Mouse (Mus musculus): Measurements from ENCODE around the gene Slamf6. TPM values are rescaled to one million over a fixed set of nuclear protein-coding genes. Genes with fewer than 3 reads are reported as not detected.
"Not testable (repeated sequence)": the region's sequence is repeated elsewhere in the genome, so short reads cannot be mapped to it uniquely, and the experiment has no call there.

The Slamf6 gene
- polyA plus RNA-seq, 1 experiment = not detected

DNA sequence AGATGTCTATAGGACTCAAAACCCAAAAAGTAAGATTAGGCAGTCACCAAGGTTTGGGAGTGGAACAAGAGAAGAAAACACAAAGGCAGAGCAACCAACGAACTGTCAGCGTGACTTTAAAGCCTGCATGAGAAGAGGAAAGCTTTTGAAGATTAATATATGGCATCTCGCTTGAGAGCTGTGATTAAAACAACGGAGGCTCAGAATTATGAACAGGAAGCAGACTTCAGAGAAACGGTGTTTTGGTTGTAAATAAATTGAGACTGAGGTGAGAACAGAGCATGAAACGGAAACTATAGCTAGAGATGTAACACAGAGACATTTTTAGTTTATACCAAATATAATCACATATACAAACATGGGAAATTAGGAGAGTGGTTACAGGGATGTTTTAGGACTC, 46.3 kb downstream of the Slamf6 start:
- 83% methylated on average over 6 of the region's 6 CpGs for WGBS
- H3K27ac ChIP-seq (ENCODE audit: insufficient read depth, low read length) = no peak overlapping the region

DNA sequence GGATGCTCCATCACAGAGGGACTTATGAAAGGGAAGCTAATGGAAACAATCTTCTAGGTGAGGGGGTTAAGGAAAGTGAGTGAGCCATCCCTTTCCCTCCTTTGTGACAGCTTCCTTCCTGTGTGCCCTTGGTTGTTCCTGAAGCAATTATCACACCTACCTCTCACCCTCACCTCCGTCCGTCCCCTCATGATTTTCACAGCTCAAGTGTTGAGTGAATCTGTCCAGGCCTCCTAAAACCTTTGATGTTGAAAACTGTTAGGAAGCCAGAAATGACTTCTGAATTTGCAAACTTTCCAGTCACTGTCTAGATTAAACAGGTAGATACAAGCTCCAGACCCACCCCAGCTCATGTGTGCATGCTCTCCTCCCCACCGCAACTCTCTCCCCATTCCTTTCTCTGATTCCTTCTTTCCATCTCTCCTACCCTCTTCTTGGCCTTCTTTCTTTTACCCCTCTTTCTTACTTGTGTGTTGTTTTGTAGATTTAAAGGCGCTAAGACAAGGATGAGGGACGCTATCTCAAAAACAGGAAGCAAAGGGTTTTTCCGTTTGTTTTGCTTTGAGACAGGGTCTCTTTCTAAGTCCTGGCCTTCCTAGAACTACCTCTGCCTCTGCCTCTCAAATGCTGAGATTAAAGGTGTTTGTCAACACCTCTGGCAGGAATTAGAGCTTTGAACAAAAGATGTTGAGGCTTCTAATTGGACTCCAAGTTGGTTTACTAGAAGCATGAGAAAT, 48.9 kb downstream of the Slamf6 start:
- Histone ChIP-seq H3K4me1 (ENCODE audit: control insufficient read depth, insufficient read depth, low read length) (no peaks in the 10 kb centered on the region), H3K4me3 (replicated peaks; ENCODE audit: insufficient read depth, low read depth, low read length) (no peak overlapping the region), H3K27ac (ENCODE audit: insufficient read depth, low read length) (no peak overlapping the region), H3K27me3 (ENCODE audit: control insufficient read depth, insufficient read depth, low read length) (no peaks in the 10 kb centered on the region)
- no peak for TF ChIP-seq POLR2A (IDR thresholded peaks at IDR 0.05; ENCODE audit: borderline replicate concordance, insufficient read depth, low read length)
- no peak for TF ChIP-seq CTCF (IDR thresholded peaks at IDR 0.05; ENCODE audit: borderline replicate concordance, insufficient read depth, low read depth, low read length)
- no peak for DNase-seq
- WGBS = 89% methylated on average over 6 of the region's 6 CpGs

More for the DNA sequence above, 46.3 kb downstream of the Slamf6 start:
- H3K4me3 ChIP-seq (replicated peaks; ENCODE audit: insufficient read depth, low read depth, low read length) = no peak overlapping the region
- no peak for DNase-seq
- H3K27me3 ChIP-seq (ENCODE audit: control insufficient read depth, insufficient read depth, low read length) = no peaks in the 10 kb centered on the region
- no peak for TF ChIP-seq POLR2A (IDR thresholded peaks at IDR 0.05; ENCODE audit: borderline replicate concordance, insufficient read depth, low read length)
- TF ChIP-seq CTCF (IDR thresholded peaks at IDR 0.05; ENCODE audit: borderline replicate concordance, insufficient read depth, low read depth, low read length) = no peak
- no peaks in the 10 kb centered on the region for H3K4me1 ChIP-seq (ENCODE audit: control insufficient read depth, insufficient read depth, low read length)

DNA sequence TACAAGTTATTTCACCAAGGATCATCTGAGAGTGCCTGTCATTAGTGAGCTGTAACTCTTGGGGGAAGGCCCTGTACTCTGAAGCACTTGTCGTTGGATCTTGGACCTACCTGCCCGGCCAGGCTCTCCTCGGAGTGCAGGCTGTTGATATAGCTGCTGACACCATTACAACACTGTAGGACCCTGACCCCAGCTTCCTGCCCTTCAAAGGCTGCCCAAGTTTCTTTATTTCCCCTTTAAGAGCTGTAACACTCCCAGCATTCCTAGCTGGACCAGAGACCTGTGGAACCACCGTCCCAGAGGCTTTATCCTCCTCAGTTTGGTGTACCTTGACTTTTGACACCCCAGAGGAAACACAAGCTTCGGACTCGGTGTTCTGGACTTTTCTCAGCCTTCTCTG, 51.9 kb downstream of the Slamf6 start:
- H3K27ac ChIP-seq (ENCODE audit: insufficient read depth, low read length) = no peak overlapping the region
- no peaks in the 10 kb centered on the region for H3K27me3 ChIP-seq (ENCODE audit: control insufficient read depth, insufficient read depth, low read length)
- H3K4me3 ChIP-seq (replicated peaks; ENCODE audit: insufficient read depth, low read depth, low read length) = no peak overlapping the region
- H3K4me1 ChIP-seq (ENCODE audit: control insufficient read depth, insufficient read depth, low read length) = no peaks in the 10 kb centered on the region
- no peak for DNase-seq
- WGBS = 87% methylated on average over 6 of the region's 6 CpGs
- TF ChIP-seq CTCF (IDR thresholded peaks at IDR 0.05; ENCODE audit: borderline replicate concordance, insufficient read depth, low read depth, low read length) (no peak), POLR2A (IDR thresholded peaks at IDR 0.05; ENCODE audit: borderline replicate concordance, insufficient read depth, low read length) (no peak)

DNA sequence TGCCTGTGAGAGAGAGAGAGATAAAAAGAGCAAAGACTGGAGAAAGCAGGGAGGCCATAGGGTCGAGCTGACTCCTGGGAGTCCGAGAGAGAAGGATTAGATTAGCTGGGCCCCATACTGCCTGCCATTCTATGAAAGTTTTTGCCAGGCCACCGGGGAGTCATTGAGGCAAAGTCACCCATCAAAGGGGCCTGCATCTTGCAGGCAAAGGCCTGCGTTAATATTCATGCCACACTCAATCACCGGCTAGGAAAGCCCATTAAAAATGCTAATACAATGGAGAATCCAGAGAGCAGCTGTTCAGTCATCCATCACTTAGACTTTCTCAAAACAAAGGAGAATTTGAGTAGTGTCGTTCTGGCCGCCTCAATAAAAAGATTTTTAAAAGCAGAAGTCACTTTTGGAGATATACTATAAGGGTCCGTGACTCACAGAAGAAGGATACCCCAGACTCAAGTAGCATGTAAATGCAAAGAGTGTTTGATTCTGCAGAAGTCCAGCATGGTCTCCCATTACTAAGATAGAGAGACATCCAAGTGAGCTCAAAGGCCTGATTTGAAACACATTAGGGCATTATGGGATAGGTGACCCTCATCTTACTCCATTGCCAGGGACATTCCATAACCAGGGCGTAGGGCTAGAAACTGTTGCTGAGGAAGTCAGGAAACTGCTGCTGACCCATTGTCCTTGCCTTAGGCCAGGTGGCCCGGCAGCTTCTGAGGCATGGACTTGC, 53.7 kb downstream of the Slamf6 start:
- Histone ChIP-seq H3K27me3 (ENCODE audit: control insufficient read depth, insufficient read depth, low read length) (no peaks in the 10 kb centered on the region), H3K4me3 (replicated peaks; ENCODE audit: insufficient read depth, low read depth, low read length) (no peak overlapping the region), H3K4me1 (ENCODE audit: control insufficient read depth, insufficient read depth, low read length) (no peaks in the 10 kb centered on the region), H3K27ac (ENCODE audit: insufficient read depth, low read length) (no peak overlapping the region)
- 30% methylated on average over 10 of the region's 10 CpGs for WGBS
- TF ChIP-seq POLR2A (IDR thresholded peaks at IDR 0.05; ENCODE audit: borderline replicate concordance, insufficient read depth, low read length) (no peak), CTCF (IDR thresholded peaks at IDR 0.05; ENCODE audit: borderline replicate concordance, insufficient read depth, low read depth, low read length) (no peak)
- DNase-seq = no peak

DNA sequence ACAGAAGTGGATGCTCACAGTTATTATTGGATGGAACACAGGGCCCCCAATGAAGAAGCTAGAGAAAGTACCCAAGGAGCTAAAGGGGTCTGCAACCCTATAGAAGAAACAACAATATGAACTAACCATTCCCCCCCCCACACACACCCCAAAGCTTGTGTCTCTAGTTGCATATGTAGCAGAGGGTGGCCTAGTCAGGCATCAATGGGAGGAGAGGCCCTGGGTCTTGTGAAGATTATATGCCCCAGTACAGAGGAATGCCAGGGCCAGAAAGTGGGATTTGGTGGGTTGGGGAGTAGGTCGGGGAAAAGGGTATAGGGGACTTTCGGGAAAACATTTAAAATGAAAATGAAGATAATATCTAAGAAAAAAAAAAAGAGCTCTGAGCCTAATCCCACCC, 57.0 kb downstream of the Slamf6 start:
- H3K4me3 ChIP-seq (replicated peaks; ENCODE audit: insufficient read depth, low read depth, low read length); H3K4me1 ChIP-seq (ENCODE audit: control insufficient read depth, insufficient read depth, low read length); DNase-seq; H3K27ac ChIP-seq (ENCODE audit: insufficient read depth, low read length); H3K27me3 ChIP-seq (ENCODE audit: control insufficient read depth, insufficient read depth, low read length): not testable (repeated sequence)
- 97% methylated on average over 2 of the region's 2 CpGs for WGBS

DNA sequence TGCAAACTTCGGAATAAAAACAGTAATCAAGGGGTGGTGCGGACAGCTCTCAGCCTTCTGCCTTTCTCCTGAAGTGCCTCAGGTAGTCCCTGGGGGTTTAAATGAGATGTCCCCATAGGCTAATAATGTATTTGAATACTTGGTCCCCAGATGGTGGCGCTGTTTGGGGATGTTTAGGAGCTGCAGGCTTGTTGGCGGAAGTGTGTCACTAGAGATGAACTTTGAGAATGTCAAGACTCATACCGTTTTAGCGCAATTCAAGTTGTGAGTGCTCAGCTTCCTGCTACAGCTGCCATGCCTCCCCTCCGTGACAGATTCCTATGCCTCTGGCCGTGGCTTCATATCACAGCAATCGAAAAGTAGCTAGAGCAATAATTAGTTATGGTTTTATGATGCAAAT, 58.1 kb downstream of the Slamf6 start:
- Histone ChIP-seq H3K4me1 (ENCODE audit: control insufficient read depth, insufficient read depth, low read length) (no peaks in the 10 kb centered on the region), H3K27ac (ENCODE audit: insufficient read depth, low read length) (no peak overlapping the region), H3K4me3 (replicated peaks; ENCODE audit: insufficient read depth, low read depth, low read length) (no peak overlapping the region), H3K27me3 (ENCODE audit: control insufficient read depth, insufficient read depth, low read length) (no peaks in the 10 kb centered on the region)
- TF ChIP-seq POLR2A (IDR thresholded peaks at IDR 0.05; ENCODE audit: borderline replicate concordance, insufficient read depth, low read length) (no peak), CTCF (IDR thresholded peaks at IDR 0.05; ENCODE audit: borderline replicate concordance, insufficient read depth, low read depth, low read length) (no peak)
- WGBS = 82% methylated on average over 9 of the region's 9 CpGs
- no peak for DNase-seq

DNA sequence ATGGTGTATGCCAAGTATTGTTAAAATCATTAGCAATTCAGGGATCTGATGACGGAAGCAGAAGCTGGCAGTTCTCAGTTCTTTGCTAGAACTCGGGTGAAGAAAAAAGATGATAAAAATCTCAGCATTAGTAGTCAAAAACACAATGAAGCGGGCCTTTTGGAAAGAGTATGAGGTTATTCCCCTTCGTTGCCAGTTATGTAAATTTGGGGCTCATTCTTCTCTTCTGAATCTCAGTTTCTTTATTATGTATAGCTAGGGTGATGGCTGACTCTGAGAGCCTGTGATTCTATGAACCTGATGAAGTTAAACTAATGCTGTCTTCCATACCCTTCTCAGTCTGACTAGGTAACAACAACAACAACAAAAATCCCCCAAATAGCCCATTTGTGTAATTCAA, 58.5 kb downstream of the Slamf6 start:
- 68% methylated on average over 4 of the region's 4 CpGs for WGBS
- DNase-seq = no peak

DNA sequence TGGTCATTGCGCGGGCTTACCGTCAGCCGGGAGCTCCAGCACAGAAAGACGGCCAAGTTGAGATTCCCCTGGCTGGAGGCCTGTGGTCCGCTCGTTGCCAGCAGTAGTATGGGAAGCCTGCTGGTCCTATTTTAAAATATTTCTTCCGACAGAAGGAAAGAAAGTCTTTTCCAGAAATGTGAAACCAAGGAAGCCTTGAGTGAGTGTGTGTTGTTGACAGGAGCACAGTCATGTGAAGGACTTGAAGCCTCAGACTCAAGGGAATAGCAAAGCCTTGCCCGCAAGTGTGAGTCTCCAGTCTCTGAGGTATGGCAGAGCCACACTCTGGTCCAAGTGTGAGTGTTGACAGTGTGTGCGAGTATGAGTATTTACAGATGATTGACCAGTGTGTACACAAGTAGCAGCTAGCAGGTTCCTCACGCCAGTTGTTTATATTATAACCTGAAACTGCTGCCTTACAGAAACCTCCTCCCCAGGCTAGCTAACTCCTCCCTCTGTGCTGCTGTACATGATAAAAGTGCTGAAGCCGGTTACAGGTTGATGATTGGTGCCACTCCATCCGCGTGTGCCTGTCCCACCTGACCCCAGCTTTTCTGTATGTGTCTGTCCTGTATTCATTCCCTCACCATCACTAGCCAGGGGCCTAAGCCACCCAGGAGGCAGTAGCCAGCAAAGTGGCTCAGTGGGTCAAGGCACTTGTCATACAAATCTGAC, 59.7 kb downstream of the Slamf6 start:
- DNase-seq = no peak
- WGBS = 82% methylated on average over 14 of the region's 14 CpGs
- no peak for TF ChIP-seq CTCF (IDR thresholded peaks at IDR 0.05; ENCODE audit: borderline replicate concordance, insufficient read depth, low read depth, low read length)
- Histone ChIP-seq H3K27ac (ENCODE audit: insufficient read depth, low read length) (no peak overlapping the region), H3K4me1 (ENCODE audit: control insufficient read depth, insufficient read depth, low read length) (no peaks in the 10 kb centered on the region), H3K27me3 (ENCODE audit: control insufficient read depth, insufficient read depth, low read length) (no peaks in the 10 kb centered on the region), H3K4me3 (replicated peaks; ENCODE audit: insufficient read depth, low read depth, low read length) (no peak overlapping the region)

More for the DNA sequence above, 58.5 kb downstream of the Slamf6 start:
- H3K4me1 ChIP-seq (ENCODE audit: control insufficient read depth, insufficient read depth, low read length) = no peaks in the 10 kb centered on the region
- no peak overlapping the region for H3K4me3 ChIP-seq (replicated peaks; ENCODE audit: insufficient read depth, low read depth, low read length)
- H3K27ac ChIP-seq (ENCODE audit: insufficient read depth, low read length) = no peak overlapping the region
- no peak for TF ChIP-seq POLR2A (IDR thresholded peaks at IDR 0.05; ENCODE audit: borderline replicate concordance, insufficient read depth, low read length)
- H3K27me3 ChIP-seq (ENCODE audit: control insufficient read depth, insufficient read depth, low read length) = no peaks in the 10 kb centered on the region

Data from cerebellum, adult 2 months (tissue).